Mouse (Mus musculus) right cerebral cortex, postnatal 36 days (tissue): ENCODE results near the gene Gm281.
A peak's percentile ranks its signal among the peaks of the same experiment; 100 is the strongest.
"Not testable (repeated sequence)": the region's sequence is repeated elsewhere in the genome, so short reads cannot be mapped to it uniquely, and the experiment has no call there.

Experiments
- DNase-seq, 2 experiments: peaks; one replicate each; pipeline ENCODE4 v3.0.0; 2022; ENCODE audit warnings: low spot score in 2 of 2, mixed read lengths in 1 of 2

Gm281 gene

GRCm38 (mm10) chr14:13914387-13915082 is at the start of gene Gm281:
TSS of gene Gm281 (minus strand) at chr14:13914478.
- no peak for DNase-seq

GRCm38 (mm10) chr14:13963527-13963926 is 49.2 kb upstream of the Gm281 start:
- no peak for DNase-seq

- DNase-seq = no peak
Measured at GRCm38 (mm10) chr14:13962476-13962875, 48.2 kb upstream of the Gm281 start.

- peak in 1 of 2 experiments; percentile 10 for DNase-seq
Measured at GRCm38 (mm10) chr14:13961401-13962112, 47.3 kb upstream of the Gm281 start, which contains the start of the genes Atxn7 and Thoc7. TSS of gene Atxn7 (plus strand) at chr14:13961440. TSS of gene Thoc7 (minus strand) at chr14:13961852.

- peak in 1 of 2 experiments; percentile 27 for DNase-seq
Measured at GRCm38 (mm10) chr14:13960482-13961325, 46.4 kb upstream of the Gm281 start.

- DNase-seq = peak in 1 of 2 experiments; percentile 10
Measured at GRCm38 (mm10) chr14:13960079-13960478, 45.8 kb upstream of the Gm281 start.

- not testable (repeated sequence) for DNase-seq
Measured at GRCm38 (mm10) chr14:13952151-13952550, 37.9 kb upstream of the Gm281 start.

GRCm38 (mm10) chr14:13950401-13950800 is 36.1 kb upstream of the Gm281 start:
- no peak for DNase-seq

- DNase-seq = no peak
Measured at GRCm38 (mm10) chr14:13948345-13948744, 34.1 kb upstream of the Gm281 start.

- DNase-seq = no peak
Measured at GRCm38 (mm10) chr14:13944686-13945085, 30.4 kb upstream of the Gm281 start.

- DNase-seq = no peak
Measured at GRCm38 (mm10) chr14:13934052-13934371, 19.7 kb upstream of the Gm281 start.

GRCm38 (mm10) chr14:13933290-13934051 is 19.2 kb upstream of the Gm281 start:
- no peak for DNase-seq

GRCm38 (mm10) chr14:13917630-13918029 is 3.4 kb upstream of the Gm281 start:
- DNase-seq = peak; percentile 19 to 36

GRCm38 (mm10) chr14:13917208-13917607 is 2.9 kb upstream of the Gm281 start:
- no peak for DNase-seq

GRCm38 (mm10) chr14:13915207-13915606 is 929 bp upstream of the Gm281 start:
- DNase-seq = no peak

GRCm38 (mm10) chr14:13910148-13910547 is 4.1 kb downstream of the Gm281 start:
- DNase-seq = no peak

GRCm38 (mm10) chr14:13907145-13907544 is 7.1 kb downstream of the Gm281 start:
- no peak for DNase-seq

- no peak for DNase-seq
Measured at GRCm38 (mm10) chr14:13906461-13906860, 7.8 kb downstream of the Gm281 start.

GRCm38 (mm10) chr14:13901611-13902067 is 12.6 kb downstream of the Gm281 start:
- peak; percentile 41 to 45 for DNase-seq

GRCm38 (mm10) chr14:13895198-13895597 is 19.1 kb downstream of the Gm281 start:
- DNase-seq = no peak

- DNase-seq = no peak
Measured at GRCm38 (mm10) chr14:13893748-13894147, 20.5 kb downstream of the Gm281 start.
